Mouse (Mus musculus): ENCODE measurements around the gene Smagp. TPM values are rescaled to one million over a fixed set of nuclear protein-coding genes. Genes with fewer than 3 reads are reported as not detected.
"Not testable (repeated sequence)": the region's sequence is repeated elsewhere in the genome, so short reads cannot be mapped to it uniquely, and the experiment has no call there.

Smagp gene
- polyA plus RNA-seq, 1 experiment: not detected

GRCm38 (mm10) chr15:100613584-100613983, 23.2 kb downstream of the Smagp start:
- Histone ChIP-seq H3K4me3 (ENCODE audit: insufficient read depth, low read depth, low read length) (no peak overlapping the region), H3K27ac (ENCODE audit: insufficient read depth, low read depth, low read length) (no peak overlapping the region), H3K4me1 (ENCODE audit: control insufficient read depth, insufficient read depth, low read length) (peaks cover 15% of the 10 kb centered on the region)
- TF ChIP-seq CTCF (IDR thresholded peaks at IDR 0.05; ENCODE audit: insufficient read depth, low read depth, low read length) (peak; percentile 87), POLR2A (IDR thresholded peaks at IDR 0.05; ENCODE audit: insufficient read depth, low read depth, low read length) (no peak)
- 5% methylated on average over 16 of the region's 16 CpGs for WGBS

GRCm38 (mm10) chr15:100612432-100612831, 24.3 kb downstream of the Smagp start:
- TF ChIP-seq CTCF (IDR thresholded peaks at IDR 0.05; ENCODE audit: insufficient read depth, low read depth, low read length) (no peak), POLR2A (IDR thresholded peaks at IDR 0.05; ENCODE audit: insufficient read depth, low read depth, low read length) (no peak)
- no peak overlapping the region for H3K4me3 ChIP-seq (ENCODE audit: insufficient read depth, low read depth, low read length)
- H3K4me1 ChIP-seq (ENCODE audit: control insufficient read depth, insufficient read depth, low read length): peaks cover 15% of the 10 kb centered on the region
- H3K27ac ChIP-seq (ENCODE audit: insufficient read depth, low read depth, low read length): no peak overlapping the region
- 75% methylated on average over 2 of the region's 2 CpGs for WGBS

GRCm38 (mm10) chr15:100611951-100612350, 24.8 kb downstream of the Smagp start:
- TF ChIP-seq POLR2A (IDR thresholded peaks at IDR 0.05; ENCODE audit: insufficient read depth, low read depth, low read length) (no peak), CTCF (IDR thresholded peaks at IDR 0.05; ENCODE audit: insufficient read depth, low read depth, low read length) (no peak)
- WGBS: 88% methylated on average over 7 of the region's 7 CpGs

GRCm38 (mm10) chr15:100606677-100607076, 30.1 kb downstream of the Smagp start:
- 93% methylated on average over 8 of the region's 8 CpGs for WGBS
- H3K4me1 ChIP-seq (ENCODE audit: control insufficient read depth, insufficient read depth, low read length); H3K27ac ChIP-seq (ENCODE audit: insufficient read depth, low read depth, low read length); H3K4me3 ChIP-seq (ENCODE audit: insufficient read depth, low read depth, low read length): not testable (repeated sequence)

More at GRCm38 (mm10) chr15:100611951-100612350, 24.8 kb downstream of the Smagp start:
- H3K4me3 ChIP-seq (ENCODE audit: insufficient read depth, low read depth, low read length): no peak overlapping the region
- no peak overlapping the region for H3K27ac ChIP-seq (ENCODE audit: insufficient read depth, low read depth, low read length)
- peaks cover 15% of the 10 kb centered on the region for H3K4me1 ChIP-seq (ENCODE audit: control insufficient read depth, insufficient read depth, low read length)

- H3K27ac ChIP-seq (ENCODE audit: insufficient read depth, low read depth, low read length): no peak overlapping the region
- TF ChIP-seq POLR2A (IDR thresholded peaks at IDR 0.05; ENCODE audit: insufficient read depth, low read depth, low read length): no peak
- TF ChIP-seq CTCF (IDR thresholded peaks at IDR 0.05; ENCODE audit: insufficient read depth, low read depth, low read length): no peak
- no peak overlapping the region for H3K4me3 ChIP-seq (ENCODE audit: insufficient read depth, low read depth, low read length)
- 57% methylated on average over 3 of the region's 3 CpGs for WGBS
- peaks cover 17% of the 10 kb centered on the region for H3K4me1 ChIP-seq (ENCODE audit: control insufficient read depth, insufficient read depth, low read length)
These were observed 35.1 kb downstream of the Smagp start for GRCm38 (mm10) chr15:100601669-100602068.

- TF ChIP-seq CTCF (IDR thresholded peaks at IDR 0.05; ENCODE audit: insufficient read depth, low read depth, low read length) (no peak), POLR2A (IDR thresholded peaks at IDR 0.05; ENCODE audit: insufficient read depth, low read depth, low read length) (no peak)
- 59% methylated on average over 21 of the region's 21 CpGs for WGBS
- Histone ChIP-seq H3K4me1 (ENCODE audit: control insufficient read depth, insufficient read depth, low read length) (peaks cover 17% of the 10 kb centered on the region), H3K4me3 (ENCODE audit: insufficient read depth, low read depth, low read length) (no peak overlapping the region), H3K27ac (ENCODE audit: insufficient read depth, low read depth, low read length) (no peak overlapping the region)
These were observed 36.0 kb downstream of the Smagp start for GRCm38 (mm10) chr15:100600696-100601272.

- 5% methylated on average over 35 of the region's 35 CpGs for WGBS
- Histone ChIP-seq H3K4me1 (ENCODE audit: control insufficient read depth, insufficient read depth, low read length) (peaks cover 17% of the 10 kb centered on the region), H3K27ac (ENCODE audit: insufficient read depth, low read depth, low read length) (peak overlapping the region; percentile 26; the same call in 1 of the 2 replicates), H3K4me3 (ENCODE audit: insufficient read depth, low read depth, low read length) (peak overlapping the region; percentile 99)
- TF ChIP-seq POLR2A (IDR thresholded peaks at IDR 0.05; ENCODE audit: insufficient read depth, low read depth, low read length) (0 out of 2 replicates have a peak, but pooled peaks have one; percentile 19), CTCF (IDR thresholded peaks at IDR 0.05; ENCODE audit: insufficient read depth, low read depth, low read length) (peak; percentile 70; the same call in 1 of the 2 replicates)
These were observed 36.6 kb downstream of the Smagp start for GRCm38 (mm10) chr15:100600047-100600695.

GRCm38 (mm10) chr15:100599276-100600046, 37.3 kb downstream of the Smagp start, which contains the start of gene Pou6f1:
Pou6f1 (minus strand) TSS chr15:100599984.
- Histone ChIP-seq H3K4me3 (ENCODE audit: insufficient read depth, low read depth, low read length) (peak within 1 kb of the TSS; percentile 99), H3K4me1 (ENCODE audit: control insufficient read depth, insufficient read depth, low read length) (peaks cover 13% of the 10 kb centered on the region), H3K27ac (ENCODE audit: insufficient read depth, low read depth, low read length) (peak within 1 kb of the TSS; percentile 67; the same call in 1 of the 2 replicates)
- no peak for TF ChIP-seq CTCF (IDR thresholded peaks at IDR 0.05; ENCODE audit: insufficient read depth, low read depth, low read length)
- WGBS: under 1% methylated on average over 75 of the region's 76 CpGs

- Histone ChIP-seq H3K27ac (ENCODE audit: insufficient read depth, low read depth, low read length) (peak overlapping the region; percentile 67; the same call in 1 of the 2 replicates), H3K4me3 (ENCODE audit: insufficient read depth, low read depth, low read length) (peak overlapping the region; percentile 99), H3K4me1 (ENCODE audit: control insufficient read depth, insufficient read depth, low read length) (peaks cover 14% of the 10 kb centered on the region)
- WGBS: 4% methylated on average over 12 of the region's 12 CpGs
- TF ChIP-seq CTCF (IDR thresholded peaks at IDR 0.05; ENCODE audit: insufficient read depth, low read depth, low read length): no peak
- TF ChIP-seq POLR2A (IDR thresholded peaks at IDR 0.05; ENCODE audit: insufficient read depth, low read depth, low read length): no peak
These were observed 37.9 kb downstream of the Smagp start for GRCm38 (mm10) chr15:100598883-100599275.

Measured in olfactory bulb, adult 2 months (tissue).